Mouse (Mus musculus) brain, embryonic 14.5 days (tissue): ENCODE data around the gene Pdzrn4.

Experiments used
- CTCF ChIP-seq: fragments of 200-500 bp; IDR thresholded peaks from 2 replicates; pipeline ENCODE4 v1.5.1; 2012; ENCODE audit warnings: inconsistent platforms, mild to moderate bottlenecking, moderate library complexity, borderline replicate concordance; ENCODE audit not compliant: insufficient read depth, insufficient read length; ENCODE audit errors: extremely low read depth
- POLR2A ChIP-seq: fragments of 200-500 bp; IDR thresholded peaks from 2 replicates; pipeline ENCODE4 v1.6.1; 2012; ENCODE audit warnings: mild to moderate bottlenecking, inconsistent platforms, borderline replicate concordance; ENCODE audit not compliant: poor library complexity, insufficient read depth, insufficient read length, severe bottlenecking; ENCODE audit errors: extremely low read depth

GRCm38 (mm10) chr15:92415323-92415722 is 18.6 kb downstream of the Pdzrn4 start:
- TF ChIP-seq CTCF (no peak), POLR2A (no peak)
